Mouse (Mus musculus): ENCODE results near the gene Kpna2. TPM values are rescaled to one million over a fixed set of nuclear protein-coding genes. Genes with fewer than 3 reads are reported as not detected.
"Not testable (repeated sequence)": the region's sequence is repeated elsewhere in the genome, so short reads cannot be mapped to it uniquely, and the experiment has no call there.

Kpna2 gene
- total RNA-seq, 2 experiments from 2014 or later: 52.5 to 54.6 TPM

DNA sequence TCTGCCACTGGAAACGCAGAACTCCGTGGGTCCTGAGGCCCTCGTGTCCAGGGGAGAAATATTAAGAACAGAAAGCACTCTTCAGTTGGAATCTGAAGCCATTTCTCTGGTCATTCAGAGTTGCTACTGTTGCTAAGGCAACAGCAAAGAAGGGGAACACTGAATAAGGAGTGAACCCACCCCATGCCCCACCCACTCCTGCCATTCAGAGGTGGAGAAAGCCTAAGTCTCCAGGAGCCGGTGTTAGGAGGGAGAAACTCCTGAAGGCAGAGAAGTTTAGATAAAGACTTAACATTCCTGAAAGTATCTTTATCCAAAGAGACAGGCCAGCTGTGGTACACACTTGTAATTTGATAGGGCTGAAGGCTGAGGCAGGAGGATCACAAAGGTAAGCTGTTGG is 20.0 kb upstream of the Kpna2 start:
- no peak for DNase-seq (ENCODE audit: low spot score in 2 of 2)

DNA sequence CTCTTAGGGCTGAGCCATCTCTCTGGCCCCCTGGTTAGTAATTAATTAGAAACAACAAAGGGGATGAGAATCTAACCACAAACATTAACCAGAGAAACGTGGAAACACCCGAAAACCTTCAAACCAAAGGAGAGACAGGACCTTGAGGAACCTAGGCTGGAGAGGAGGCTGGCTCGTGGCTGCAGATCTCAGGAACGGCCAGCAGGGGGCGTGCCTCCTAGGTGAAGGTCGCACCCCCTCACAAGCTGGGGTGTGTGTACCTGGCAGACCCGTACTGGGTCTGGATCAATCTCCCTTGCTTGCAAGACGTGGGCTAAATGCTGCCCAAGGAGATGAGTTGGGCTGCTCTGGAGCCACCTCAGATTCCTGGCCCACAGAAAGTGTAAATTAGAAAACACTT is 19.3 kb upstream of the Kpna2 start:
- no peak for DNase-seq (ENCODE audit: low spot score in 2 of 2)

DNA sequence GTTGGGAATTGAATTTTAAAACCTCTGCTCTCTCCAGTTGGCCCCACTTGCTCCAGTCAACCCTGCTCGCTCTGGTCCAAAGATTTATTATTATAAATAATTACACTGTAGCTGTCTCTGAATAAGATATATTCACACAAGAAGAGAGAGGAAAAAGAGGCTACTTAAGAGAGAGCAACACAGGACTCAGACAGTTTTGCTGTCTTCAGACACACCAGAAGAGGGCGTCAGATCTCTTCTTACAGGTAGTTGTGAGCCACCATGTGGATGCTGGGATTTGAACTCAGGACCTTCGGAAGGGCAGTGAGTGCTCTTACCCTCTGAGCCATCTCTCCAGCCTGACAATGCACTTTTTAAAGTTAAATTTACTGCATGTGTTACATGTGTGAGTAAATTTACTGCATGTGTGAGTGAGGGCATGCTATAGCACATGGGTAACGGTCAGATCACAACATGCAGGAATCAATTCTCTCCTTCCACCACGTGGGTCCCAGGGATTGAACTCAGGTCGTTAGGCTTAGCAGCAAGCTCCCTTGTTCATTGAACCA is 18.1 kb upstream of the Kpna2 start:
- no peak for DNase-seq (ENCODE audit: low spot score in 2 of 2)

DNA sequence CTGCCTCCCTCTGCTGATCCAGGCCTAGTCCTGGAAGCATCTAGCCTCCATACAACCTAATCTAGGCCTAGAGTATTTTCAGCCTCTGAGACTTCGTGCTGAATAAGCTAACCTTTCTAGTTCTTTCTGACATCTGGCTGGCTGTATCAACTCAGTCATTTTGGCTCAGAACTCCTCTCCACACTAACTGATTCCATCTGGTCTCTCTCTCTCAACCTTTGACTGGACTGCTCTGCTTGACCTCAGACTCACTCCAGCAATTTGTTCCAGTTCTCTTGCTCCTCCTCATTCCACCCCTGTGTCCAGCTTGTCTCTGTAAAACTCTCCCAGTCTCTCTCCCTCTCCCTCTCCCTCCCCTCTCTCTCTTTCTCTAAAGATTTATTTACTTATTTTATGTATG is 17.6 kb upstream of the Kpna2 start:
- no peak for DNase-seq (ENCODE audit: low spot score in 2 of 2)

DNA sequence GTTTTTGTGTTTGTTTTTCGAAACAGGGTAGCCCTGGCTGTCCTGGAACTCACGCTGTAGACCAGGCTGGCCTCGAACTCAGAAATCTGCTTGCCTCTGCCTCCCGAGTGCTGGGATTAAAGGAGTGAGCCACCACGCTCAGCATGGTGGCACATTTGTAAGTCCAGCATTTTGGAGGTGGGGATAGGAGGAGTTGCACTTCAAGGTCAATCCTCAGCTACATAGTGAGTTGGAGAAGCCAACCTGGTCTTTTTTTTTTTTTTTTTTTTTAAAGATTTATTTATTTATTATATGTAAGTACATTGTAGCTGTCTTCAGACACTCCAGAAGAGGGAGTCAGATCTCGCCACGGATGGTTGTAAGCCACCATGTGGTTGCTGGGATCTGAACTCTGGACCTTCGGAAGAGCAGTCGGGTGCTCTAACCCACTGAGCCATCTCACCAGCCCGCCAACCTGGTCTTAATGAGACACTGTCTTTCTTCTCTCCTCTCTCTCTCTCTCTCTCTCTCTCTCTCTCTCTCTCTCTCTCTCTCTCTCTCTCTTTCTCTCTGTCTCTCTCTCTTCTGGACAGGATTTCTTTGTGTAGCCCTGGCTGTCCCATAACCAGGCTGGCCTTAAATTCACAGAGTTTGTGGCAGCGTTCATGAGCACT is 16.3 kb upstream of the Kpna2 start:
- not testable (repeated sequence) for DNase-seq (ENCODE audit: low spot score in 2 of 2)

DNA sequence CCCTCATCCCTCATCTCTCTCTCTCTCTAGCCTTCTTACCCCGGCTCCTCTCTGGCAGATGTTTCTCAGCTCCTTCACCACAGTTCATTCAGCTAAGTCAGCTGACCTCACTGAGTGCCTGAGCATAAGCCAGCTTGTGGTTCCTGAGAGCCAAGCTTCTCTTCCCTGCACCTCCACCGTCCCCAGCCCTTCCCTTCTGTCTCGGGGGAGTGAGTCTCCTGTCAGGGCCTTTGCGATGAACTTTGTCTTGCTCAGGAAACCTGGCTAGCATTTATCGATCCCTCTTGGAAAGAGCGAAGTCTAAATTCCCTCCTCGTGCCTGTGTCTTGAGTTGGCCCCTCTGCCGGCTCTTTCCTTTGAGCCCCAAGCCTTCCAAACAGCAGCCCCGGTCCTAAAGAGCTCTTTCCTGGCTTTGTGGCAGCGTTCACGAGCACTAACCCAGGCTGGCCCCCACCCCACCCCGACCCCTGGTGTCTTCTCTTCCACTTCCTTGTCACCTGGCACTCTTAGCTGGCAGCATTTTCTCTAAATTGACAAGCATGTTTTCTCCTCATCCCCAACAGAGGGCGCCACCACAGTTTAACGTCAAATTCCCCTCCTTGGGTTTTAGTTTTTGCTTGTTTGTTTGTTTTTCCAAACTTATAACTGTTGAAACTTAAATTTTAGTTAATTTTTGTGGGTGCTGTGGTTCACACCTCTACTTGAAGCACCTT is 15.4 kb upstream of the Kpna2 start:
- no peak for DNase-seq (ENCODE audit: low spot score in 2 of 2)

DNA sequence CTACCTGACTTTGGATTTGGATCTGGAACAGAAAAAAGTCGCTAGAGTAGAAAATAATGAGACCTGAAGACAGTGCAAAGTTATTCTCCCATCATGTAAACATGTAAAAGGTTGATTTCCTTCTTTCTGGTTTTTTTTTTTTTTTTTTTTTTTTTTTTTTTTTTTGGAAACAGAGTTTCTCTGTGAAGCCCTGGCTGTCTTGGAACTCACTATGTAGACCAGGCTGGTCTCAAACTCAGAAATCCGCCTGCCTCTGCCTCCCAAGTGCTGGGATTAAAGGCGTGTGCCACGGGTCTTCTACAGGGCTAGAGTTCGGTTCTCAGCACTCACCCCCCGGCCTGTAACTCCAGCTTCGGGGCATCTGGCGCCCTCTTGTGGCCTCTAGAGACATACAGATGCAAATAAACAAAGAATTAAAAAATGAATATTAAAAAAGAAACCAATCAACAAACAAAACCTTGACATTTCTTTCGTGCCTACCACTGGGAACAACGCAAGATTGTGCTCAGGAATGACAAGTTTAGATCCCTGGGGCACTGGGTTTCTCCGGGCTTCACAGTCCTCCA is 14.8 kb upstream of the Kpna2 start:
- no peak for DNase-seq (ENCODE audit: low spot score in 2 of 2)

DNA sequence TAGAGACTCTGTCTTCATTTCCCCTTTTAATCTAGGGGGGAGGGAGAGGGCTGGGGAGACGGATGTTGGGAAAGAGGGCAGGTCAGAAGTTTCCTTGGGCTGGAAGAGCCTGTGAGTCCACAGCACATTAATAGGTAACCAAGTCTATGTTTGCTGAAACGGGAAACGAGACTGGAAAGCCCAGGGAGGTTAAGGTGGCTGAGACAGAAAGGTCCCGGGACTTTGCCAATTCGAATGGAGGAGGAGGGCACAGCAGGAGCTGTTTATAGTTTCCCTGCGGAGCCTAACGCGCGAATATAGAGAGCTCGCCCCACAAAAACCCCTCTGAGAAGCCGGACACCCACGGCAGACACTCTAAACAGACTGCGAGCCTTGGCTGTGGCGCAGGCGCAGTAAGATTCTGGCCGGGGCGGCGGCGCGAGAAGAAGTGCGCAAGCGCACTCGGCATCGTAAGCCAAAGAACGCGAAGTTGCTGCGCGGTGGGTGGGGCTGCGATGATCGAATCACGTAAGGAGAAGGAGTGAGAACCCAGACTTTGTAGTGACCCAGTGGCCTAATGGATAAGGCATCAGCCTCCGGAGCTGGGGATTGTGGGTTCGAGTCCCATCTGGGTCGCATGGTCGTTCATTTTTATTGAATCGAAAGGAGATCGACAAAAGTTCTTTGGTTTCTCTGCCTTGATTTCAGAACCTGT is 13.1 kb upstream of the Kpna2 start:
- DNase-seq (ENCODE audit: low spot score in 2 of 2): peak; percentile 97 to 98

DNA sequence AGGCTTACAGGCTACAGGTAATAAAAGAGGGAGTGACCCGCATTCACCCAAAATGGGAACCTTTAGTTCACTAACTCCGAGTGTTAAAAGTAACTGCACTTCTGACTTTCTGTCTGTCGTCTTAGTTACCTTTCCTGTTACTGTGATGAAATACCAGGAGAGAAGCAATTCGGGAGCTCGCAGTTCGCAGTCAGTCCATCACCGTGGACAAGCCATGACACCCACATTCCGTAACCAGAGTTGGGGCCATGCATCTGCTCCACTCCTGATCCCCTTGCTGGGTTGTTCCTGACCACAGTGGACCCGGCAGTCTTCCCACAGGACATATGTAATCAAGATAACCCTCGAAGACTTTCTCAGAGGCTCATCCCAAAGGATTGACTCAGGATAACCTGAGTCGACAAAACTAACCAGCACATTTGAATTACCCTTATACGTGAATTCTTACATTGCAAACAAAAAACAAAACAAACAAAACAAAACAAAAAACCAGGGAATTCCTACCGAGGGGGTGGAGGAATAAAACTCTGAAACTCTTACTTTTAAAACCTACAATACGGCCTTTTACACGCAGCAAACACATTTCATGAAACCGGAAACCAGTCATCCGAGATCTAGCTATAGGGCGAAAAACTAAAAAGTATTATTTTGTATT is 12.5 kb upstream of the Kpna2 start:
- no peak for DNase-seq (ENCODE audit: low spot score in 2 of 2)

DNA sequence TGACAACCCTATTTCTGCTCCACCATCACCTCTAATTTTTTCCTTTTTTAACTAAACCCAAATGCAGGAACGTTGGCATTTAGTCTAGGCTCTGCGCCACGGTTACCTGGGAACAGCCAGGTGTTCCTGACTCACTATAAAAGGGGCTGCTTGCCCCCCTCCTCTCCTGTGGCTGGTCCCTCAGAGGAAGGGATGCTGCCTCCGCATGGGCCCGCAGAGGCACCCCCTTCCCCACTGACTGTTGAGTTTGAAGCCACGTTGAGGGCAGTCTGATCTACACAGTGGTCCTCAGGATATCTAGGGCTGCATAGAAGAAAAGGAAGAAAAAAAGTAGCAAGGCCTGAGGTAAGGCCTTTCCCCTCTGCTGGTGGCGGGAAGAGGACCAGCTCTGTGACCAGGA is 11.8 kb upstream of the Kpna2 start:
- DNase-seq (ENCODE audit: low spot score in 2 of 2): no peak

DNA sequence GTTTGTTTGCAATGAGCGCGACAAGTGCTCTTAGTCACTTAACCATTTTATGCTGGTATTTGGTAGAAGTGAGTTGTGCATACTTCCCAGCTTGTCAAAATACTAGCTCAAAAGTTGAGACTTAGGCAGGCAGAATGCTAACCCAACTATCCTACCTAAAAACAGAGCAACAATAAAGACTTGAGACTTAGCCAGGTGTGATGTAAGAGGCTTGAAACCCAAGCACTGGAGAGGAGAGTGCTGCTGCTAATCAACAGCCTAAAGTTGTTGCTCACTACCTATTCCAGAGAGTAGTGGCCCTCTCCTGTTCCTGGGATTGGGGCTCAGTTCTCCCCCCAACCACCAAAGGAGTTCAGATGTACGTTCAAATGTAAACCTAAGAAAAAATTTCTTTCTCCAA is 11.1 kb upstream of the Kpna2 start:
- no peak for DNase-seq (ENCODE audit: low spot score in 2 of 2)

DNA sequence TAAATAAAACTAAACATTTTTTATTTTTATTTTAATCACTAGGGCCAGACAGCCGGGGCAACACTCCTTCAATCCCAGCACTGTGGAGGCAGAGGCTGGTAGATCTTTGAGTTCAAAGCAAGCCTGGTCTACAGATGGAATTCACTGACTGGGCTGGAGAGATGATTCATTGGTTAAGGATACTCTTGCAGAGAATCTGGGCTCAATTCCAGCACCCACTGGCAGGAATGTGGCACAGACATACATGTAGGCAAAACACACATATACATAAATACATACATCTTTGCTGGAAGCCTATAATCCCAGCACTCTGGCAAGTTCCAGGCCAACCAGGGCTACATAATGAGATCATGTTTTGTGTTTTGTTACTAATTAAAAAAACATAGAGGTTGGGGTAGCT is 6.2 kb upstream of the Kpna2 start:
- DNase-seq (ENCODE audit: low spot score in 2 of 2): no peak

DNA sequence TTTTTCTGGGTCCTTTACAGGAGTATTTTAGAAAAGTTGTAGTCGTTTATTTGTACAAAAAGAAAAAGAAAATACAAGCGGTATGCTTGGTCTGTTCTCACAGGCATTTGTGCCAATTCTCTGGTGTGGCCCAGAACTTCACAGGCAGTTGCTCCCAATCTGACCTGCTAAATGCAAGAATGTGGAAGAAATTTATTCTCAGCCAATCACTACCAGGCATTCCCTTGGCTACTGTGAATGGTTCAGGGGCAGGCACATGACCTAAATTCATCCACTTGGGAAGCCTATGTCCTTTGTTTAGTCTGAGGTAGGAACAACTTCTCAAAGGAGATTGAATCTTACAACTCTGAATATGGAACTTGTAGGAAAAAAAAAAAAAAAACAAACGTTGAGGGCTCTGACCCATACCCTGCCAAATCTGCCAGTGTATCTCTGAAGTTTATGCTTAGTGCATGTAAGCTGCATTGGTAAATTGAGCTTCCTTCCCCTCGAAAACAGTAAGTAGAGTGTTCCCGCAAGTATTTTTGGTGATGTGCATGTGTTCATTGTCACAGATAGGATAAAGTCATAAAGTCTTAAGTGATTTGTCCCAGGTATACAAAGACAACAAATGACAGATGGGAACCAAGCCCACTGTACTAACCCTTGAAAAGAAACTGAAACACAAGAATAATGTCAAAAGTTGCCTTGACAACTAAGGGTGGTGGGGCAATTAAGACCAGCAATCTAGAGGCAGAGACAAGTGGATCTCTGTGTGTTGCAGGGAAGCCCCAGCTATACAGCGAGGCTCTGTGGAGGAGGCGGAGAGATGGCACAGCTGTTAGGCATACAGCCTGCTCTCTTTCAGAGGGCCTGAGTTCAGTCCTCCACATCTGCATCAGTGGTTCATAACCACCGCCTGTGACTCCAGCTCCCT is 2.7 kb upstream of the Kpna2 start:
- no peak for DNase-seq (ENCODE audit: low spot score in 2 of 2)

DNA sequence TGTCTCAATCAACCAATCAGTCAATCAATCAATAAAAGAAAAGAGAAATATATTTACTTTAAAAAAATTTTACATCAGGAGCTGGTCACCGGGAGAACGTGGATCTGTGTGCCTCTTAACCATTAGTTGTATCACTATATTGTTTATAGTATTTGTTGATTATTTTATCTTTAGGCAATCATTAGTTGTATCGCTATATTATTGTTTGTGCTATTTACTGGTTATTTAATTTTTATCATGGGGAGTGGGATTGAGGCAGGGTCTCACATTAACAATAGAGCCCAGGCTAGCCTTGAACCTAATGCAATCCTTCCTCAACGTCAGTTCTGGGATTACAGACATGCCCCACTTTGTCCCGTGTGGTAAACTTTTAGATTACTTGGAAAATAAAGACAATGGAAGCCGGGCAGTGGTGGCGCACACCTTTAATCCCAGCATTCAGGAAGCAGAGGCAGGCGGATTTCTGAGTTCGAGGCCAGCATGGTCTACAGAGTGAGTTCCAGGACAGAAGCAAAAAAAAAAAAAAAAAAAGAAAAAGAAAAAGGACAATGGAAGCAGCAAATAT is 690 bp upstream of the Kpna2 start:
- DNase-seq (ENCODE audit: low spot score in 2 of 2): no peak

DNA sequence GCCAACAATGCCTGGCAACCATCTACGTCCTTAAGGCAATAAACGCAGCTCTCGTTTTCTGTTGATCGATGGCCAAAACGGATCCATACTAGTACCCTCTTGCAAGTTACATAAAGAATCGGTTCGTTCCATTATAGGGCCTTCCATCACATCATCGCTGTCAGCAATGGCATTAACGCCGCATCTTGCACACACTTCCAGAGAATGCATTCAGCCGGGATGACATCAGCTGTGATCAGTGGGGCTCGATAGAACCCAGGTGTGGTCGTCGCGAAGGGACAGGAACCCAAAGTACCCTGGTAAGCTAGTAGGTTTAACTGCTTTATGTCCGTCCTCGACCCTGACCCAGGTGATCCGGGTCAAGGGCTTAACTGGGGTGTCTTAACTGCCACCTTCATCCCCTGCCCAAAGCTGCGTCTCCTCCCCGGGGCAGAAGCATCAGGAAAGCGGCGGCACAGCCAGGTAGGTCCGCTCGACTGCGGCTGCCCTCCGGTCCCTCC is 640 bp downstream of the Kpna2 start:
- DNase-seq (ENCODE audit: low spot score in 2 of 2): no peak

DNA sequence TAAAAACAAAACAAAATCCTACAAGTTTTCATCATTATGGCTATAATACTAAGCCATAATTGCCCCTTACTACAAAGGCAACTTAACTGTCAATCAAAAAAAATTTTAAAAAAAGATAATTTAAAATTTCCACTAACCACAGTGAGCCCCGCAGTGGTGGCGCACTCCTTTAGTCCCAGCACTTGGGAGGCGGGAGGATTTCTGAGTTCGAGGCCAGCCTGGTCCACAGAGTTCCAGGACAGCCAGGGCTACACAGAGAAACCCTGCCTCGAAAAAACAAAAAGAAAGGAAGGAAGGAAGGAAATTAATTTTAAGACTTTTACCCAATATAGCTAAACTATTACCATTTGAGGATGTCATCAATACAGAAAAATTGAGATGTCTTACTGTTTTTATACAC is 1.4 kb downstream of the Kpna2 start:
- DNase-seq (ENCODE audit: low spot score in 2 of 2): no peak

DNA sequence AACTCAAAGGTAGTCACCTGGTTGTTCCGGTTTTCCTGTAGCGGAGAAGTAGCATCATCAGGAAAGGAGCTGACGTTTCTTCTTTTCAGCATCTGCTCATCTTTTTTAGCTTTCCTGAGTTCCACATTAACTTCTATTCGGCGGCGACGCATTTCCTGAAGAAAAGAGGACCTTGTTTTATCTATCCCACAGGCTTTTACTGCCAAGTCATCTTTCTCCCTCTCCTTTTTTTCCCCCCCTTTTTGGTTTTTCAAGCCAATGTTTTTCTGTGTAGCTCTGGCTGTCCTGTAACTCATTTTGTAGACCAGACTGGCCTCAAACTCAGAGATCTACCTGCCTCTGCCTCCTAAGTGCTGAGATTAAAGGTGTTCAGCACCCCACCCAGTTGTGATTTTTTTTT is 2.8 kb downstream of the Kpna2 start:
- DNase-seq (ENCODE audit: low spot score in 2 of 2): not testable (repeated sequence)

DNA sequence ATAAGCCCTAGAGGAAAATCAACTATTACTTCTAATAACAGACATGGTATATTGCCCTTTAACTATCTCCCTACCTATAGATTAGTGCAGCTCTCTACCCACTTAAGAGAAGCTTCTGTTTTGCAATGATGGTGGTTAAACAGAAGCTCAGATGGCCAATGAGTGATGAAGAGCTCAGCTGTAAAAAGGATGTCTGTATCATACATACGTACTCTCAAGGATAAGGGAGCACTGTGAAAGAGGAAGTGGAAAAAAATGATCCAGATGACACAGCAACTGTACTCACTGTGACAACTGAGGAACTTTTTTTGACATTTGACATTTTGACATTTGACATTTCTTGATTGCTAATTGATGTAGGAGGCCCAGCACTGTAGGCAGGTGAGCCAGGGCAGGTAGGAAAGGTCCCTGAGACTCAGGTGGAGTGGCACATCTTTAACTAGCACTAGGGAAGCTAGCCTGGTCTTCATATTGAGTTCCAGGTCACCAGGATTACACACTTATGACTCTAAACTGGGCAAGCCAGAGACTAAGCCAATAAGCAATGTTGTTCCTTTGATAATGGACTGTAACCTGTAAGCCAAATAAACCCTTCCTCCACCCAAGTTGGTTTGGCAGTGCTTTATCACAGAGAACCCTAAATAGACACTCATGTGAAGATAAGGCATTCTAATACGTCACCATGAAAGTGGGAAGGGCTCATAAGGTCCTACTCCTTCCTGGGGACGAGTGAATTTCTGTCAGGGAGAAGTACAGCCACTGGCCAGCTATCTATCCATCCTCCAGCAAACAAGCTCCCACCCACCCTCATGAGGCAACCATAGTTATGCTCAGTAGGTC is 4.9 kb downstream of the Kpna2 start:
- DNase-seq (ENCODE audit: low spot score in 2 of 2): no peak

DNA sequence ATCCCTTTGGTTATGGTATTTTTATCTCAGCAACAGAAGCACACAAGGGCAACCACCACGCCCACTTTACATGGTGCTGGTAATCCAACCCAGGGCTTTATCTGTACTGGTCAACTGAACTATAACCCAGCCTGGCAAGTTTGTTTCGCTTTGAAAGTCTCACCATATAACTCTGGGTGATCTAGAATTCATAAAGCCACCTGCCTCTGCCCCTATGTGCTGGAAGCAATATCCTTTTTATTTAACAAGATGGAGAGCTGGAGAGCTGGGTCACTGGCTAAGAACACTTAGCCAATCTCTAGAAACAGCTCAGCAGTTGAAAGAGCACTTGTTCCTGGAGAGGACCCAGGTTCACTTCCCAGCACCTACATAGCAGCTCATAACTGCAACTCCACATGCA is 12.0 kb downstream of the Kpna2 start:
- no peak for DNase-seq (ENCODE audit: low spot score in 2 of 2)

Data from adrenal gland, postnatal 4 days (tissue).